Mouse (Mus musculus): ENCODE results near the gene Nrgn. TPM values are rescaled to one million over a fixed set of nuclear protein-coding genes. Genes with fewer than 3 reads are reported as not detected.
A peak's percentile ranks its signal among the peaks of the same experiment; 100 is the strongest.

The Nrgn gene
- total RNA-seq (2021): 1,000 to 10,000 TPM; 1,927 to 1,950 TPM
- long read RNA-seq, experiment 1, partial matches to known transcripts: 37 of 1,799 reads
- long read RNA-seq, experiment 1, other reads (novel, unspliced or antisense): 1,762 of 1,799 reads
- long read RNA-seq, experiment 2, partial matches to known transcripts: 47 of 1,297 reads
- long read RNA-seq, experiment 2, other reads (novel, unspliced or antisense): 1,250 of 1,297 reads

- no peak for TF ChIP-seq CTCF (IDR thresholded peaks at IDR 0.05)
- Histone ChIP-seq H3K27ac (peak within 1 kb of the TSS; percentile 97), H3K4me3 (peak within 1 kb of the TSS; percentile 70)
- peak; percentile 85 to 87 for DNase-seq (ENCODE audit: extremely low spot score in 1 of 2, low spot score in 2 of 2)
- intact Hi-C loops (cut with DNase I): loop anchor here (1.0 to 10.0 kb wide), 2 partner anchors 61 to 272 kb away; partner anchors contain the start of gene Spa17
Measured at GRCm38 (mm10) chr9:37552536-37553293, at the start of gene Nrgn. Gene Nrgn (minus strand): TSS chr9:37552904.

GRCm38 (mm10) chr9:37600538-37601205, 48.0 kb upstream of the Nrgn start:
- intact Hi-C loops (cut with DNase I): no loop called here
- TF ChIP-seq CTCF (IDR thresholded peaks at IDR 0.05): no peak
- H3K4me3 ChIP-seq: no peak overlapping the region
- H3K27ac ChIP-seq: no peak overlapping the region
- DNase-seq (ENCODE audit: extremely low spot score in 1 of 2, low spot score in 2 of 2): no peak

GRCm38 (mm10) chr9:37598637-37599036, 45.9 kb upstream of the Nrgn start:
- DNase-seq (ENCODE audit: extremely low spot score in 1 of 2, low spot score in 2 of 2): no peak
- H3K27ac ChIP-seq: no peak overlapping the region
- H3K4me3 ChIP-seq: no peak overlapping the region
- no peak for TF ChIP-seq CTCF (IDR thresholded peaks at IDR 0.05)
- intact Hi-C loops (cut with DNase I): no loop called here

- TF ChIP-seq CTCF (IDR thresholded peaks at IDR 0.05): no peak
- Histone ChIP-seq H3K4me3 (no peak overlapping the region), H3K27ac (no peak overlapping the region)
- DNase-seq (ENCODE audit: extremely low spot score in 1 of 2, low spot score in 2 of 2): no peak
- intact Hi-C loops (cut with DNase I): no loop called here
Measured at GRCm38 (mm10) chr9:37595570-37595969, 42.9 kb upstream of the Nrgn start.

GRCm38 (mm10) chr9:37593690-37594089, 41.0 kb upstream of the Nrgn start:
- intact Hi-C loops (cut with DNase I): no loop called here
- no peak overlapping the region for H3K27ac ChIP-seq
- no peak for DNase-seq (ENCODE audit: extremely low spot score in 1 of 2, low spot score in 2 of 2)
- H3K4me3 ChIP-seq: no peak overlapping the region
- no peak for TF ChIP-seq CTCF (IDR thresholded peaks at IDR 0.05)

GRCm38 (mm10) chr9:37592633-37593032, 39.9 kb upstream of the Nrgn start:
- TF ChIP-seq CTCF (IDR thresholded peaks at IDR 0.05): no peak
- intact Hi-C loops (cut with DNase I): no loop called here
- Histone ChIP-seq H3K27ac (no peak overlapping the region), H3K4me3 (no peak overlapping the region)
- no peak for DNase-seq (ENCODE audit: extremely low spot score in 1 of 2, low spot score in 2 of 2)

- no peak for DNase-seq (ENCODE audit: extremely low spot score in 1 of 2, low spot score in 2 of 2)
- Histone ChIP-seq H3K27ac (no peak overlapping the region), H3K4me3 (no peak overlapping the region)
- intact Hi-C loops (cut with DNase I): no loop called here
- TF ChIP-seq CTCF (IDR thresholded peaks at IDR 0.05): no peak
Measured at GRCm38 (mm10) chr9:37592025-37592424, 39.3 kb upstream of the Nrgn start.

GRCm38 (mm10) chr9:37590381-37590780, 37.7 kb upstream of the Nrgn start:
- intact Hi-C loops (cut with DNase I): no loop called here
- no peak overlapping the region for H3K4me3 ChIP-seq
- no peak for DNase-seq (ENCODE audit: extremely low spot score in 1 of 2, low spot score in 2 of 2)
- H3K27ac ChIP-seq: no peak overlapping the region
- no peak for TF ChIP-seq CTCF (IDR thresholded peaks at IDR 0.05)

GRCm38 (mm10) chr9:37586718-37587117, 34.0 kb upstream of the Nrgn start:
- TF ChIP-seq CTCF (IDR thresholded peaks at IDR 0.05): no peak
- Histone ChIP-seq H3K27ac (no peak overlapping the region), H3K4me3 (no peak overlapping the region)
- DNase-seq (ENCODE audit: extremely low spot score in 1 of 2, low spot score in 2 of 2): no peak
- intact Hi-C loops (cut with DNase I): no loop called here

- intact Hi-C loops (cut with DNase I): no loop called here
- no peak overlapping the region for H3K4me3 ChIP-seq
- no peak overlapping the region for H3K27ac ChIP-seq
- no peak for TF ChIP-seq CTCF (IDR thresholded peaks at IDR 0.05)
- DNase-seq (ENCODE audit: extremely low spot score in 1 of 2, low spot score in 2 of 2): no peak
Measured at GRCm38 (mm10) chr9:37583594-37583993, 30.9 kb upstream of the Nrgn start.

GRCm38 (mm10) chr9:37576436-37576930, 23.8 kb upstream of the Nrgn start:
- no peak; the same call in 1 of the 2 replicates for TF ChIP-seq CTCF (IDR thresholded peaks at IDR 0.05)
- intact Hi-C loops (cut with DNase I): loop anchor here (2.0 to 10.0 kb wide), 2 partner anchors 36 to 238 kb away; partner anchors contain the start of gene Spa17
- Histone ChIP-seq H3K27ac (peak overlapping the region; percentile 87), H3K4me3 (no peak overlapping the region)
- DNase-seq (ENCODE audit: extremely low spot score in 1 of 2, low spot score in 2 of 2): peak; percentile 65
